Mouse (Mus musculus) Muller cell, postnatal 12 days (primary cell): Measurements from ENCODE around the gene Plcd3.
A peak's percentile ranks its signal among the peaks of the same experiment; 100 is the strongest.

Experiments
- DNase-seq: peaks from one replicate; pipeline ENCODE4 v3.0.0-alpha.2; 2015; ENCODE audit errors: inconsistent ontology term

Plcd3 gene

DNA sequence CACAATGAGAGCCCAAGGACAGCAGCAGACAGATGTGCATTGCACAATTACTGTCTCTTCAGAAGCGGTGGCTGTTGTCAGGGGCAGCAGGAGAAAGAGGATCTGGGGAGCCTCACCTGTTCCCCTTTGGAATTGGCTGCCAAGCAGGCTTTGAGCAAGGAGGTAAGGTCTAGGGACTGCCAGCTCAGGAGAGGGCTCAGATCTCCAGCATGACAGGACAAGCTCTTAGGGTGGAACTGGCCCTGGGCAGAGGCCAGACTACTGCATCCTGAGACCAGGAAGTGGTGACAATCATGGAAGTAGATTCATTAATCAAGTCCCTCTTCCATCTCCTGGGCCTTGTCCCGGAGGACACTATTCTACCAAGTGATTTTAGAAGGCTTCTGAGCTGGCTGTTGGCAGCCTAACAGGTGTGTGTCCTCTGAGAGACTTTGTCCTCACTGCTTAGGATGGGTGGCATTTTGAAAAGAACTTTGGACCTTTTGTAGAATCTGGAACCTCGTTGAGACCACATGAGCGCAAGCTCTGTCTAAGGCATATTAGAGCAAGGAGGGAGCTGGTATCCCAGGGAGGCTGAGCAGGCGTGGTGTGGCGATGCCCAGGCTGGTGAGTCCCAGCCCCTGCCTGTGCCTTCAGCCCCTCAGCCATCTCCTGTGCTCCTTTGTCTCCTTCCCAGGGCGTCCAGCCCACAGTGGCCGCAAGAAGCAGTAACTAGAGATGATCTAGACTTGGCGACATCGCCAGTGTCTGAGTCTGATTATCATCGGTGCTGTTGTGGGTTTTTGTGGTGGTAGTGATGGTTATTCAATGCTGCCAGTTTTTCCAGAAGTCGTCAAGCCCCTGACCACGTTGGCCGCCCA, 35.0 kb downstream of the Plcd3 start:
- DNase-seq = no peak

DNA sequence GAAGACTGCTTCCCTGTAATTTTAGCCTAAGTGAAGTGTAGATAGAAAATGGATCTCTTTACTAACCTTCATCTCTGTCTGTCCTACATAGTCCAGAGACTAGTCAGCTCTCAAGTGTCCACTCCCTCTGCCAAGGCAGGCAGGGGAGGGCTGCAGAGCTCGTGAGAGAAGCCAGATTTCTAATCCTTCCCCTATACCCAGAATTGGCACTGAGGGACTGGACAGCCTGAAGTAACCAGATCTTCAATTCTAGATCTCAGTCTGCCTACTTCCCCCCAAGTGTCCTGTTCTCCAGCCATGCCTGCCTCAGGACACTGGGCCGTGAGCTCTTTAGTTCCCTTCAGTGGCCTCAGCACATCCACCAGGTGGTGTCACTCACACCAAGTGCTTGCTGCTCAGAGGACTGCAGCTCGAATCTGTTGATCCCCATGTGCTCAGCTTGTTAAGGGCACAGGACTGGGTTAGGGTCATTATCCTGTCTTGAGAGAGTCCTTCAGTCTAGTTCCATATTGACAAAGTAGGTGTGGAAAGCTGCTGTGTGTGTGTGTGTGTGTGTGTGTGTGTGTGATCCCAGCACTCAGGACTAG, 42.9 kb downstream of the Plcd3 start:
- no peak for DNase-seq

DNA sequence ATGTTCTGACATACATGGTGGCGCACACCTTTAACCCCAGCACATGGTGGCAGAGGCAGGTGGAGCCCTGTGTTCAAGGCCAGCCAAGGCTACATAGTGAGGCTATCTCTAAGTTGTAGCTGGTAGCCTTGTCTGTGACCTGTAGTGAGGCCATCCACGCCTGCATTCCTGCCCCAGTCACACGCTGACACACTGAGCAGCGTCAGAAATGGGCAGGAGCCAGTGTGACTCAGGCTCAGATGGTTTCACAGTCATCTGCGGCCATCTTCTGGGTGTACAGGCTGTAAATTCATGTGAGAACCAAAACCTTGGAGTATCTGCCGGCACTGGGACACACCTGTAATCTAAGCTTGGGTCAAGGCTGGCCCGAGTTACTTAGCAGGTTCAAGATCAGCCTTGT, 44.8 kb downstream of the Plcd3 start:
- DNase-seq = no peak

DNA sequence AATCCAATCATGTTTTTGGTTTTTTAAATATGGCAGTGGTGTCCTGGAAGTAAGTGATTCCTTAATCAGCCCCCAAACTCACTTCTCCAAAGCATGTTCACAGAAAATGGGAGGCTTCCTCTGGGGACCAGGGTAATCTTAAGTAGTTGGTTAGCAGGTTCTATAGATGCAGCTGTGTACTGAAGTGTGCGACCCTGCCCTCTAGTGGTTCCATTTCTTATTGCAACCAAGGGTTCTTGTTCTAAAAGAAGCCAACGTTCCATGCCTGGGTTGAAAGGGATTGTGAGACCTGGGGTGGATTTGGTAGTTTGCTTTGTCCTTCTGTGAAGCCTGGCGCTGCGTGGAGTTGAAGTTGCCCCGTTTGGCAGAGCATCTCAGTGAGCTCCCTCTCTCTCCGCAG, 46.7 kb downstream of the Plcd3 start:
- DNase-seq = no peak

DNA sequence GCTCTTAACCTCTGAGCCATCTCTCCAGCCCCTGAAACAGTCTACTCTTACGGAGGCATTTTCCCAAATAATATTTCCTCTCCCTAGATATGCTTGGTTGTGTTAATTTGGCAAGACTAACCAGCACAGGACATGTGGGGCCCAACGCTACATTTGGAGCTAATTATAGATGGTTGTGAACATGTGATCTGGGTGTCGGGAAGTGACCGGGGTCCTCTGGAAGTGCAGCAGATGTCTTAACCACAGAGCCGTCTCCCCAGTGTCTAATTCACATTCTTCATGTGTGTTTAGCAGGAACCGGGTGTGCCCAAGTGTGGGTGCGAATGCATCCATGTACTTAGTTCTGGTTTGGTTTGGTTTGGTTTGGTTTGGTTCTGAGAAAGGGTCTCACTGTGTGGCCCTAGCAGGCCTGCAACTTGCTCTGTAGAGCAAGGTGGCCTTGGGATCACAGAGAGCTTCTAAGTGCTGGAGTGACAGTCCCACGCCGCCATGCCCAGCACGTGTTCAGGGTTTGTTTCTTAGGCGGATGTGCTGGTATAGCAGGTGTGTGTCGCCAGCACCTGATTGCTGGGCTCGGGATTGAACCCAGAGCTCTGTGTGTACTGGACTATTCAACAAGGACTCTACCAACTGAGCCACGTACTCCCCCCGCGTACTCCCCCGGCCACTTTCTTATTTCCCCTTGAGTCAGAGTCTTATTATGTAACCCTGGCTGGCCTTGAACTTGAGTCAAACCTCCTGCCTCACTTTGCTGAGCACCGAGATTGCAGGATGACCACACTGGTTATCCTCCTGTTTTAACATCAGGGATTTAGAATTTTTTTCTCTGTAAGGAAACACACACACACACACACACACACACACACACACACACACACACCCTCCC, 48.0 kb downstream of the Plcd3 start:
- DNase-seq = no peak

DNA sequence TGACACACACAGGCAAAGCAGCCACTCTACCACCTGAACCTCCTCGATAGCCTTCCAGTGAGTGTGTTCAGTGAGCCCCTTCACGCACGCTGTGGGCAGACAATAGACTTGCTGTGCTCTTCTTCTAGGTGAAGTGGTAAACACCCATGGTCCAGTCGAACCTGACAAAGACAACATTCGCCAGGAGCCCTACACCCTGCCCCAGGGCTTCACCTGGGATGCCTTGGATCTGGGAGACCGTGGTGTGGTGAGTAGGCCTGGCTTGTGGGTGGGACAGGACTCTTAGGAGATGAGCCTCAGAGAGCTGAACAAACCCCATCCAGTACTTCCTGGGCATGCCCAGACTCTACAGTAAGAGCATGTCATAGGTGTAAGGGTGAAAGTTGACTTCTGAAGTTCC, 49.4 kb downstream of the Plcd3 start:
- DNase-seq = no peak

DNA sequence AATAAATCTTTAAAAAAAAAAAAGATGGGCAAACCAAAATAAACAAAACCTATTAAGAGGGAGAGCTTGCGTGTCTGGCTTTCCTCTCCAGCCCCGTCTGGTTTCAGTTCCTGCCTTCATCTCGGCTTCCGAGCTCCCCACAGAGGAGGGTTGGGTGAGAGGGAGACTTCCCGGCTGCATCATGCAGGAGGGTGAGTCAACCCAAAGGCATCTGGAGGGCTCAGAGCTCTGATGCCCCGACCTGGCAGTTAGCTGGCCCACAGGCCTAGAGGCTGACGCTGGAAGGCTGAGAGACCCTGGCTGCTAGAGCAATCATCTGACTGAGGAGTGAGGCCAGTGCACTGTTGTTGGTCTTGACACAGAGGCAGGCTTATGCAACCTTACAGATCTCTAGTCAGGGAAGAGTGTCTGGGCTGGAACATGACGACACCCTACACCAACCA, 50.2 kb downstream of the Plcd3 start:
- peak; percentile 97 for DNase-seq

DNA sequence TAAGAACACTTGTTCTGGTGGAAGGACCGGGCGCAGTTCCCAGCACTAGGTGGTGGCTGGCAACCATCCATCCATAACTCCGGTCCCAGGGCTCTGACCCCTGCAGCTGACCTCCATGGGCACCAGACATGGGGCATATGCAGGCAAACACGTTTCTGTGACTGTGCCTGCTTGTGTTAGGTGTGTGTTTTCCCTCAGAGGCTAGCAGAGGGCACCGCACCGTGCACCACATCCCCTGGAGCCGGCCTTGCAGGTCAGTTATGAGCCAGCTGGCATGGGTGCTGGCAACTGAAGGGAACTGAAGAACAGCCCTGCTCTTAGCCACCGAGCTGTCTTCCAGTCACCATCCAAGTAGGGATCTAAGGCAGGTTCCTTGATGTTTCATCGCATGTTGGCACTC, 51.3 kb downstream of the Plcd3 start:
- peak; percentile 61 for DNase-seq

DNA sequence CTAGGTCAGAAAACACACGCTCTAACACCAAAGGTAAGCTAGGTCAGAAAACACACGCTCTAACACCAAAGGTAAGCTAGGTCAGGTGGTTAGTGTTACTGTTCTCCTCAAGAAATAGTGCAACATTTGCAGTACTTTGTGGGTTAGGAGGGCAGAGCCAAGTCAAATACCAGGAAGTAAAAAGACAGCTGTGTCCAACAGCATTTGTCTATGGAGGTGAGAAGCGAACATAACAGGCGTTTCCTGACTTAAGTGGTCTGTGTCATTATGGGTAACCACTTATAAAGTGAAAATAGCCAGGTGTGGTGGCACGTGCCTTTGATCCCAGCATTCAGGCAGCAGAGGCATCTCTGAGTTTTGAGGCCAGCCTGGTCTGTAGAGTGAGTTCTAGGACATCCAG, 51.8 kb downstream of the Plcd3 start:
- DNase-seq = no peak

DNA sequence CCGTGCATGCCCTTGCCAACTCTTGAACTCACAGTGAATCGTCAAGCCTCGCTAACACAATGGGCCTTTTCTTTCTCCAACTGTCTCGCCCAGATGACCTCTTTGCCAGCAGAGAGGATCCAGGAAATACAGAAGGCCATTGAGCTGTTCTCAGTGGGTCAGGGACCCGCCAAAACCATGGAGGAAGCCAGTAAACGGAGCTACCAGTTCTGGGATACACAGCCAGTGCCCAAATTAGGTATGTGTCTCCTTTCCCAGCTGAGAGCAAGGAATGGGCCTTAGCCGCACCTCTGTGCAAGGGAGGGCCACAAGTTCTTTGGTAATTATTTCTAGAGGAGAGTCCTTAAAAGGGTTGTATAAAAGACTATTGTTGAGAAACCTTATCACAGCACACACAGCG, 55.2 kb downstream of the Plcd3 start:
- peak; percentile 74 for DNase-seq

DNA sequence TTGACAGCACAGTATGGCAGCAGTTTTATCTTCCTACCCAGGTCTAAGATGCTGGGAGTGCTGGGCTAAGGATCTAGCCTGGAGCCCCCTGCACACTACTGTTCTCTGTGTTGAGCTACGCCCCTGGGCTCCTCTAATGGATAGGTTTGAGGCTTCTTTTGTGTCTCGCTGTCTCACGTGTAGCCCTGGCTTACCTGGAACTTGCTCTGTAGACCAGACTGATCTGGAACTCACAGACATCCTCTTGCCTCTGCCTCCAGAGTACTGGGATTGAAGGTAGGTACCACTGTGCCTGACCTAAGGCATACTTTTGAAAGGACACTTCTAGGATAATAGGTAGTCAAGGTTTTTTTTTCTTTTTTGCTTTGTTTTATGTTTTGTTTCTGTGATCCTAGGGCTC, 57.5 kb downstream of the Plcd3 start:
- DNase-seq = no peak

DNA sequence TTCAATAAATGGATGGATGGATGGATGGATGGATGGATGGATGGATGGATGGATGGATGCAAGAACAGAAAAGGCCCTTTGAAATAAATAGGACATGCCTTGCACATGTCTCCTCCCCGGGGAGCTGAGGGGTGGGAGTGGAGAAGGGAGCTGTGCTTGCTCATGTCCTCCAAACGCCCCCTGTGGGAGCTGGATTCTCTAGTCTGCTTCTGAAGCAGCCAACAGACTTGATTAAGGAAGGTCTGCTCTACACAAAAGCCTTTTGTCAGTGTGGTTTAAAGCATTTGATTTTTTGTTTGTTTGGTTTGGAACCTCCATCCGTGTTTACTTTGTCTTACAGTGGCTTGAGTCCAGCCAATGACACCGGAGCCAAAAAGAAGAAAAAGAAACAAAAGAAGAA, 58.6 kb downstream of the Plcd3 start:
- peak; percentile 80 for DNase-seq

DNA sequence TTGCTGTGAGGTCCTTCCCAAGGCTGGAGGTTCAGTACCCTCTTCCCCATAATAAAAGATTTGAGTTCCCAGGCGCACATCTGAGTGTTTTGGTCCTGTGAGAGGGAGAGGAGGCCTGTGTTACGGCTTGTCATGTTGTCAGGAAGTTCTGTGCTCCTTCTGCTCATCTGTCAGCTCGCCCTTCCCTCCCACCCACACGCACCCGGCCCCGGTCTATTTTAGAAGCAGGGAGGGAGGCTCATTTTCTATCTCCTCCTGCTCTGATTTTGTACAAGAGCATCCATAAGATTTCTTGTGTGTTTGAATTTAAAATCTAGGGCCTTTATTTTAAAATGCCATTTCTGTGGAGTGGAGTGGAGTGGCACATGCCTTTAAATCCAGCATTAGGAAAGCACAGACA, 63.4 kb downstream of the Plcd3 start:
- DNase-seq = no peak

DNA sequence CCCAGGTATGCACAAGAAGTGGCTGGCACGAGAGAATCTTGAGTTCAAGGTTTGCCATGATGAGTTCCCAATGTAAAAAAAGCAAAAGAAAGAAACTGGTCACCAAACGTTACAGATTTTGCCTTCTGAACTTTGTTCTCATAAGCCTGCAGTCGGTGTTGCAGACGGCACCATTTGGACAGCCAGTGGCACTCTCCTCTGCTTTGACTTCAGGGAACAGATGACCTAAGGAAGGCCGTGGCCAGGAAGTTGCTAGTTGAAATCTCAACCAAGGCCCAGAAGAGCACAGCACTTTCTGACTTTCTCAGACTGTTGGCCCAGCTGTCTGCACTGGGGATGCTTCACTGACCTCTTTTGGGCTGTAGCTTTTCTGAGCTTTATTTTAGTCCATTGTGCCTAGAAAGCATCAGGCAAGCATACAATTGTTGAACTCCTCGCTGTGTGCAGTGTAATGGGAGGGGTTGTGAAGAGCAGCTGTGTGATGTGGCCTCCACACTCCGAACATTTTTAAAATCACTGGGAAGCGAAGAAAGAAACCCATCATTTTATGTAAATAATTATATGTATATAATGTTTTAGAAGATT, 64.5 kb downstream of the Plcd3 start:
- no peak for DNase-seq

DNA sequence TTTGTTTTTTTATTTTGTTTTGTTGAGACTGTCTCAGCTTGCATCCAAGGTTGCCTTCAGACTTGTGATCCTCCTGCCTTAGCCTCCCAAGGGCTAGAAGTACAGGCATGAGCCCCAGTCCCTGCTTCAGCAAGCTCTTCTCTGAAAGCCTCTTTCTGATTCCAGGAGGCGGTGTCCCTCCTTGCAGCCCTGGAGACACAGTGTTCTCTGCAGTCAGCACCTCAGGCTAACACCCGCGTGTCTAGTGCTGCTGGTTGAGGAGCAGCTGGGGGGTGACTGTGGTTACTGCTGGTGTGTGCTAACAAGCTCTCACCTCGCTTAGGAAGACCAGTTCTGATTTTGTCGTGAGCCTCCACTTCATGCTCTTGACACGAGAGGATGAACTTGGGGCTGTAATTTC, 66.5 kb downstream of the Plcd3 start:
- DNase-seq = no peak

DNA sequence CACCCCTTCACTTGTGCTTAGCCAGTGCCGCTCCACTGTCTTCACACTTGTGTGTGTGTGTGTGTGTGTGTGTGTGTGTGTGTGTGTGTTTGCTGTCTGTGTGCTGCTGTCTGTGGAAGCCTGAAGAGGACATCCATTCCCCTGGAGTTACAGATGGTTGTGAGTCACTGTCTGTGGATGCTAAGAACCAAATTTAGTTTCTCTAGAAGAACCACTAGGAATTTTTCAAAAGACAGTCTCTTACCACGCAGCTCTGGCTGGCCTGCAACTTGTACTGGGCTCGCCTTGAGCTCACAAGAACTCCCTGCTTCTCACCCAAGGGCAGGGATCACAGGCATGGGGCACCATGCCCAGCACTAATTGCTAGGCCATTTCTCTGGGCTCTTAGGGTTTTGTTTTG, 68.4 kb downstream of the Plcd3 start:
- peak; percentile 93 for DNase-seq

DNA sequence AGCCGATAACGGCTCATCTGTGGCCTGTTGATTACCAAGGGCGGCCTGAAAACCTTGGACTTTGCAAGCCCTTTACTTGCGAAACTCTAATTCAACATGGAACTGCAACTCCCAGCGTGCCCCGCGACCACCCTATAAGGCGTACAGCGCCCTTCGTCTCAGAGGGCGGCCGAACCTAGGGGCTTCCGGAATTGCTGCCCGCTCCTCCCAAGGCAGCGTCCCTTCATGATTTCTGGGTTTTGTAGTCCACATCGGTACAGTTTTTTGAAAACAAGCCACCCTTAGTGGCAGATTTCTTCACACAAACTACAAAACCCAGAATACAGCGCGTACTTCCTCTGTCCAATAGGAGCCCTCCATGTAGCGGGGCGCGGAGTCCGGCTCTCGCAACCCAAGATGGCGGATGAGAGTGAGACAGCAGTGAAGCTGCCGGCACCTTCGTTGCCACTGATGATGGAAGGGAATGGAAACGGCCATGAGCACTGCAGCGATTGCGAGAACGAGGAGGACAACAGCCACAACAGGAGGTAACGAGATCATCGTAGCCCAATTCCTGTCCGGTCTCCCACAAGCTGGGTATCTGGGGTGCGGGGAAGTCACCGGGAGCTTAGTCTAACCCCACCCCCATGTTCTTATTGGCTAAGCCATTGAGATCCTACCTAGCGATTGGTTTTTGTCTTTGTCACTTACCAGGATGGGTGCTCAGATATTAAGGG, 73.1 kb downstream of the Plcd3 start, which contains the start of the genes Nmt1 and Dcakd:
Nmt1 (plus strand) TSS at position 15 of the 716 bp plus-strand sequence.
Dcakd (minus strand) TSS at position 158 of the 716 bp plus-strand sequence.
- peak; percentile 98 for DNase-seq

DNA sequence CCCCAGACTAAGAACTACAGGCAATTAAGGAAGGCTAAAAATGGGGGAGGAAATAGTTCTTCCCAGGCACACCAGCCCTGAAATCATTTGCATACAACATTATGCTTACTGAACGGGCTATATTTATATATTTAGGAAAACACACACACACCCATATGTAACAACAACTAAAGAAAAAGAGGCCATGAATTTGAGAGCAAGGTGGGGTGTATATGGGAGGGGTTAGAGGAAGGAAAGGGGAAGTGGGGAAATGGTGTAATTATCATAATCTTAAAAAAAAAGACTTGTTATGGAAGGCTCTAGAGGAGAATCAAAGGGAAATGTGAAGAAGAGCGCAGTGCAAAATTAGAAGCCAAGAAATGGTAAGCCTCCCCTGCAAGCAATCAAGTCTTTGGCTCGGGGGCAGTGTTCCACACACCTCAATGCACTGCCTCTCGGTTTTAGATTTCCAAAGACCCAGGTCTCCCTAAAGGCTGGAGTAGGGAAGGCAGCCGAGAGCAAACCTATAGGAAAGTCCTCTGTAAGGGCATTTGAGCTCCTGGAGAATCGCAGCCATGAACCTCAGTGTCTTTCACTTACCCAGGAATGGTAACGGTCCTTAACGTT, 73.8 kb downstream of the Plcd3 start:
- no peak for DNase-seq

DNA sequence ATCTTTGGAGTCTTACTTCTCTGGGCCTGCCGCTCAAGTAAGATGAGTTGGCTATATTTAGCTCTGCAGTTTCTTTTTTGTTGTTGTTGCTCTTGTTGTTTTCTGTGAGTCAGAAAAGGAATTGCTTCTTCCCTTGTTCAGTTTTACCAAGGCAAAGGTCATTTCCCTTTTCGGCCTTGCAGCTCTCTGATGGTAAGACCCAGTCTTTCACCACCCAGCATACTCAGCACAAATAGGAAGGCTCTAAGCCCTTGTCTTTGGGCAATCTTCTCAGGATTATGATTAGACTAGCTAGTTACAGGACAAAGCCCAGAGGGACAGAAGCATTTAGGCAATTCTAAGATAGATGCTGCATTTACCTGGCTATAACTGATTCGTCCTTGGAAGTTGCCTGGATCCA, 74.6 kb downstream of the Plcd3 start:
- no peak for DNase-seq

DNA sequence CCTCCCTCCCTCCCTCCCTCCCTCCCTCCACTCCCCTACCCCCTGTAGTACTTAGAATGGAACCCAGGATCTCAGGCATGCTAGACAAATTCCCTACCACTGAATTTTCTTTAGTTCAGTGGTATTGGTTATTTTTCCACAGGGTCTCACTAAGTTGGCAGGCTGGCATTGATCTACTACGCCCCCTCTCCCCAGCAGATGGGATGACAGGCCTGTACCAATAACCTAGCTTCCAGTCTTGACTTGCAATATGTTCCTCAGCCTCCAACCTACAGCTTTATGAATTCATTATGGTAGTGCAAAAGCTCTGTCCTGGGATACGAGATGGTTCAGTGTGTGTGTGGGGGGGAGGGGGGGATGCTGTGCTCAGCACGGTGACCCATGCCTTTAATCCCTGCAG, 77.5 kb downstream of the Plcd3 start:
- no peak for DNase-seq
